Mouse (Mus musculus) spleen, postnatal 4 days (tissue): ENCODE measurements at regions not wholly inside any gene's neighbourhood (a gene's known extent, or its start where the extent isn't known, plus 50 kb on each side); places are given as distances from the start of the nearest gene placed in this dataset.

Experiments
- DNase-seq, 2 experiments: peaks; one replicate each; pipeline ENCODE4 v3.0.0; 2022; ENCODE audit warnings: low spot score in 2 of 2

DNA sequence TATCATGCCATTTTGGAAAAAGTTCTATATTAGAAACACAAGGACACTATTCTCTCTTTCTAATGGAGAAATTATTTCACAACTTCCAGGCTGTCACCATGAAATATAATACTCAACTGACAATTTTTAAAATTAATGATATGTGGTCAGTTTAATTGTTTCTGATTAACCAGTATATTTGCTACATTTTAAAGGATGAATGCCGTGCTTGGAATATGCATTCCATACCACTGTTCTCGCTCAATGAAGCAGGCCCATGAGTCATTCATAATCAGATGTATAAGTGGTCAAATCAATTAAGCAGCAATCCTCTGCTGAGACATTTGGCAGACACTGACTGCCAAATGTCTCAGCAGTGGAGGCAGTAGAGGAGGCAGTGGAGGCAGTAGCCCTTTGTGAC, 283.4 kb upstream of the Gpc5 start:
- DNase-seq, result no peak

- no peak for DNase-seq
These were observed 271.3 kb upstream of the Gpc5 start for GRCm38 (mm10) chr14:114820677-114821076.

DNA sequence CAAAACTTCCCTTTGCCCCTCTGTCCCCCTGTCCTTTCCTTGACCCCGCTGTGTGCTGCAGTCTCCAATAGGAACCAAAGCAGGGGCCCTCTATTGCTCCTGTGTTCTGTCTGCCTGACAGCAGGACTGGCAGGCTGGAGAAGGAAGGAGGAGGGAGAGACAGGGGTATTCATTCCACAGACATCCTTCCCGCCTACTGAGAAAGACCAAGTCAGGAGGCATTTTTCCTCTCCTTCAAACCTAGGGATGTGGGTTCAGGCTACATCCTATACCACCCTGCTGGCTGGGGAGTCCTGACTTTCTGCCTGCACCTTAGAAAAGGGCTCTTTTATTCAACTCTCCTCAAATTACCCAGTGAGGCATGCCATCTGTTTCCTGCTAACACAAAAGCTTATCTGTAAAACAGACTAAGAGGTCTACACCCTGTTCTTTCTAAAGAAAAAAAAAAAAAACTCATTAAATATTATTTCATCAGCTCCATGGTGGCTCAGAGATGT, 270.9 kb upstream of the Gpc5 start:
- no peak for DNase-seq

- no peak for DNase-seq
These were observed 270.3 kb upstream of the Gpc5 start for GRCm38 (mm10) chr14:114821672-114822071.

- DNase-seq, result no peak
These were observed 265.2 kb upstream of the Gpc5 start for GRCm38 (mm10) chr14:114826662-114827321.

DNA sequence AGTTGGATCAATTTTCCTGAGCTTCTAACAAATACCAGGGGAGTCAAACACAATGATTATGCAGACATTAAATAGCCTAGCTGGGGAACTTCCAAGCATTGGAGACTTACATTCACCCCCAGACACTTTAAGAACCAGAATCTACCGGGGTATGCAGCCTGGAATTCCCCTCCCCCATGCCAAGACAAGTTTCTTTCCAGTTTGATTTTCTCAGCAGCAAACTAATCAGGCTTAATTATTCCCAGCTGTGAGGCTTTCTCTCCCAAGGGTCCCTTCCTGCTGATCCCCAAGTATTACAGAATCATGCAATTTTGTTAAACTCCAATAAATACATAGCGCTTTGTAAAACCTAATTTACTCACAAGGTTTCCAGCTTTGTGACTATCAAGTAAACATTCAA, 262.7 kb upstream of the Gpc5 start:
- DNase-seq, result no peak

DNA sequence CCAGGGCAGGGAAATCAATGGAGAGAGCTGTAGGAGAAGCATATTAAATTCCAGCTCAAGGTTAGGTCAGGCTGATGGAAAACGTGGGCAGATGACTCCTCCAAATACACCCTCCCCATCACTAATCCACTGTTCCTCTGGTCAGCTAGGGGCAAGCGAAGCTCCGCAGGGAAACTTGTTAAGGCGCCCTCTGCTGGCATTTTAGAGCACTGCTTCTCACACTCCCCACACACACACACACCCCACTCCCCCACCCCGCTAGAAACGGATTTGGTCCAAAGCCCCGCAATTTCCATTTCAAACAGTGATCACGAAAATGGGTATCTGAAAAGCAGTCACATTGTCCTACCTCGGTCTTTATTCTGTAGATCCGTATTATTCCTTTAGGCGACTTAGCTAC, 259.0 kb upstream of the Gpc5 start:
- no peak for DNase-seq

DNA sequence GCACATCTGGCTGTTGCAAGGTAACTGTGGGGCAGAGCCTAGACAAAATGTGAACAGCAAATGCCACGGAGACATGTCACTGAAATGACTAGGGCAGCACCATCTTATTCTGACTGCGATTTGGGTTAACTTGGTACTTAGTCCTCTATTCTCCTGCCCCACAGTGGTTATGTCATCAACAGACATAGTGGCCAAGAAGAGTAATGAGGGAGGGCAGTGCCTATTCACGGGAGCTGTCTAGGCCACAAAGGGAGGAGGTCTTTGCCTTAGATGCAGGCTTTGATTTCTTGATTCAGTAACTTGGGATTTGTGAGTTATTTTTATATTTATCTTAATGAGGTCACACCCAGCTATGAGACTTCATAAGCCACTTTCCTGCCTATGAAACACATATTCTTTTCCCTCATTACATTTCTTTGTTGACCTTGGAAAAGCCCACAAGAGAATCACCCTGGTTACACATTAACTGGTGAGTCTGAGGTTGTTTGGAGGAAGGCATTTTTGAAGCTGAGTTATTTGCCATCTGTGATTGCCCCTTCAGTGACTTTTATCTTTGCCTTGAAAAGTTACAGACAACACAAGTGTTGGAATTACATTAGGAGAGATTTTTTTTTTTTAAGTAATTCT, 255.2 kb upstream of the Gpc5 start:
- DNase-seq, result no peak

DNA sequence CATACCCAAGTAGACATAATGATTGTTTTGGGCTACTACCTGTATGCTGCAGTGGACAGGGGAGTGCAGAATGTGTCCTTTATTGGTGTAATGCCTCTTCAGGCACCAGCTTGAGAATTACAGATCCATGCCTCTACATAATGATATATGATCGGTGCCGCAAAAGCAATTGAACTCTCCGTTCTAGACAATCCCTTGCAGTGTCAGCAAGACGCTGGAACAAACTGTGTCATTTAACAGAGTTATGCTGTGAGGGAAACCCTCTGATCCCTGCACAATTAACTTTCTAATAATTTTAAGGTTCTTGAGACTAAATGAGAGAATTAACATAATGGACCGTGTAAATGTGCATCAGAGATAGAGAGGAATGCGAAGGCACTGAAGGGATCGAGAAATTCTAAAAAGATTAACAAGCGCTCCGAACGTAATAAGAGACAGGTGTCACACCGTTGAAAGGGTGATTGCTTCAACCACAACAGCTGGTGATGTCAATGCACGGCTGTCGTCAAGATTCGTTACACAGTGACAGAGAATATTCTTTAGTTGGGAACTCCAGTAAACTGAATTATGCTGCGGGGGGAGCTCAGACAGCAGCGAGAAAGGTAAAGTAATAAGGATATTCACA, 254.3 kb upstream of the Gpc5 start:
- no peak for DNase-seq

DNA sequence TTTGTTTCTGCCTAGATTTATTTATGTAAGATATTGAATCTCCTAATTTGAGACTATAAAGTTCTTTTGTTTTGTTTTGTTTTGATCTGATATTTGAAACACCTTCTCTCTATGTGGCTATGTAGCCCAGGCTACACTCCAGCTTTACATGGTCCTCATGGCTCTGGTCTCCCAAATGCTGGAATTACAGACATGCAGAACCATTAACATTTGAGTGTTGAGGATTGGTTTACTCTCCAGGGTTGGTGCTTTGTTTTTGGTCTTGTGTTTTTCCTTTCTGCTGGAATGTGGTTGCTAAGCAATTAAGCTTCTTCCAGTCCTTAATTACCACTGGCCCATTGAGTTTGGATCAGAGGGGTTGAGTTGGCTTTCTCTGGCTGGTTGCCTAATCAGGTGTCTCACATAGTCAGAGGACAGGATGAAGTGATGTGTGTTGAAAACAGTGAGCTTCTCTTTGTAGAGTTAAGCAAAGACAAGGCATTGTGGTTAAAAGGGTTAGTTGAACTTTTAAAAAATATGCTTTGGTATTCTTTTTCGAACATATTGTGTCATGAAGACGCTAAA, 252.6 kb upstream of the Gpc5 start:
- no peak for DNase-seq

GRCm38 (mm10) chr14:114840766-114841165, 251.2 kb upstream of the Gpc5 start:
- no peak for DNase-seq

DNA sequence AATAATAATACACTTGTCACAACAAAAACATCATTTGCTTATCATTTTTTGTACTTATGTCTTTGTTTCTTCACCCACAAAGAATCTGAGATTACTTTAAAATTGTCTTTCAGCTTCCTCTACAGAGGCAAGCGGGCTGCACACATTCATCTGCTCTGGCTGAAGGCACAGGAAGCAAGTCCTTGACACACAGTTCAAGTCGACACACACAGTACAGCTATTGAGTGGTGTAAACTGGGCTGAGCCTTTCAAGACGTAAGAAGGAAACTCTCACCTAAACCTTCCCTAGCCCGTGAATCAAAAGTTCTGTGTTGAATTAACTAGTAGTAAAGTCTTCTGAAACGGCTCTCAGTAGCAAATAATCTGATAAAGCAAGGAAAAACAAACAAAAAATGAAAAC, 250.5 kb upstream of the Gpc5 start:
- no peak for DNase-seq

DNA sequence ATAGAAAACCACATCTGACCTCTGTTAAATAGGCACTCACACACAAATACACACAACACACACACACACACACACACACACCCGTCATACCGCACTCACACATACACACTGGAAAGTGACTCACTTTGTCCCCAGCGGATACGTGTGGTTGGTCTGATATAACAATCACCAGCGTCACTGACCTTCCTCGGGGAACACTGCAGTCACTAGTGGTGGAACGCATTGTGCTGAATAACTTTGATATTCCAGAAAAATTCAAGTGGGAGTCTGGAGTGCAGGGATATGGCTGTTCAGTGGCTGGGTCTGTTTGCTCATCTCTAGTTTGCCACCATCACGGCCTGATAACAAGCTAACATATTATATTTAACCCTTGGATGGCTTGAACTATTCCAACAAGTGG, 249.7 kb upstream of the Gpc5 start:
- no peak for DNase-seq

DNA sequence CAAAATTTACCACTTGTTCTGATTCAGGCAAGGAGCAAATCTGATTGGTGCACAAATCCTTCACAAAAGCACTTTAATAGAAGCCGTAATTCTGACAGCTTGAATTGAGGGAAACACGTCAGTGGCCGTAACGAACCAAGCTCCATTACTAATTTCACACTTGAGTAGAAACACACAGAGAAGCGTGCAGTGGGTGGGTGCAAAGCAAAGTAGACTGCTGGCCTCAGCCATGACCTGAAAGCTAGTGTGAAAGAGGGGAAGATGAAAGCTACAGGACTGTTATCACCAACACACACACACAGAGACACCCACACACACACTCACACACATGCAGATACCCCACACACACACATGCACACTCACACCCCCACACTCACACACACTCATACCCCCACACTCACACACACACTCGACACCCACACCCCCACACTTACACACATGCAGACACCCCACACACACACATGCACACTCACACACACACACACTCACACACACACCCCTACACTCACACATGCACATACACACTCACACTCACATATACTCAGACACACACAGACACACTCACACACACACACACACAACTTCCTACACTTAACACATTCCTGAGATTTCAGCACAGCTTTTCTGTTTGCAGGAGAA, 248.8 kb upstream of the Gpc5 start:
- no peak for DNase-seq

DNA sequence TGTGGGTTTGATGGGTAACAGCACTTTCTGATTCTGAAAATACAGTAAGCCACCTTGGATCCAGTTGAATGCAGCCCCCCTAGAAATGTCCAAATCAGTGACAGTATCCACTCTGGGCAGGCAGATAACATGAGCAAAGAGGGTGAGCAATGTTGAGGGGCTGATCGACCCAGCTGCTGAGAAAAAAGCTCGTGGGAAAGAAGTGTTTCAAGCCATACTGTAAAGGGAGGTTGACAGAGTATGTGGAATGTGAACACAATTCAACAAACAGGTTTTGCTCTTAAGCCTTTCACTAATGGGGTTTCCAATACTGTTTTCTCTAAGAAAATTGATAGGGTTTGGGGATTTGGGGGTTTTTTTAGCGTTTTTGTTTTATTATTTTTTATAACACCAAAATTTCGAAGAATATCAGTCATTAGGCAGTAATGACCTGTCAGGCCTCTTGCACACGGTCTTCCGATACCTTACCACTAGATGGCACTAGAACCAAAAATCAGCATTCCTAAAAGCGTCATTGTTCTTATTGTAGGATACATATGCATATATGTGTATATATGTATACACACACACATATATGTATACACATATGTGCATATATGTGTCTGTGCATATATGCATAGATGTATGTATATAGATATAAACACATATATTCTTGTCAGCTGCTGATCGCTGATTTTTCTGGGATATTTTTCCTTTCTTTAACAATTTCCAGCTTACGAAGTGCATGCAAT, 237.5 kb upstream of the Gpc5 start:
- DNase-seq, result no peak

DNA sequence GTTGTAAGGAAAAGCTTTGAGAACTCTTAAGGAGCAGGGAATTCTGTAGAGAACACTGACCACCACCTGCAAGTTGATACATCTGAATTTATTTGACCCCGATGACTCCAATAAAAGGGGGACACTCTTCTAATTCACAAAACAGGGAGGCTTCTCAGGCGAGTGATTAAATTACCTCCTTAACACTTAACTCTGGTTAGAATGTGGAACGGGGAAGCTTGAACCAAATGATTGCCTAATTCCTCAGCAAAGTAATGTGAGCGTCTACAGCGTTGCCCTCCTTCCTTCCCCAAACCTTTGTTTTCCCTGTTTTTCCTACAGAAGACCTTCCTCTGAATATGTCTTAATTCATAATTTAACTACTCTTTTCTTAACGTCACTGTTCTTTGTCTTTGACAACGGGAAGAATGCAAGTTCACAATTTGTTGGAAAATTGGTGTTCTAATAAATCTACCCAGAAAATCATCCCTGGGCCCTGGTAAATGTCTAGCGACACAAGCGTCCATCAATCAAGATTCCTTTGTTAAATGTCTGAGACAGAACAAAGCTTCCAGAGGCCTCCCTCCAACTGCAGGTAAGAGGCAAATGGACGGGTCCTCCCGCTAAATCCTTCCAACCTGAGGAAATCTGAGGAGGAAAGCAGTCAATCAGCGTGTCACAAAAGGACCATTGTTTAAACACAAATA, 236.8 kb upstream of the Gpc5 start:
- DNase-seq, result no peak

- DNase-seq, result no peak
These were observed 236.3 kb upstream of the Gpc5 start for GRCm38 (mm10) chr14:114855746-114856145.

DNA sequence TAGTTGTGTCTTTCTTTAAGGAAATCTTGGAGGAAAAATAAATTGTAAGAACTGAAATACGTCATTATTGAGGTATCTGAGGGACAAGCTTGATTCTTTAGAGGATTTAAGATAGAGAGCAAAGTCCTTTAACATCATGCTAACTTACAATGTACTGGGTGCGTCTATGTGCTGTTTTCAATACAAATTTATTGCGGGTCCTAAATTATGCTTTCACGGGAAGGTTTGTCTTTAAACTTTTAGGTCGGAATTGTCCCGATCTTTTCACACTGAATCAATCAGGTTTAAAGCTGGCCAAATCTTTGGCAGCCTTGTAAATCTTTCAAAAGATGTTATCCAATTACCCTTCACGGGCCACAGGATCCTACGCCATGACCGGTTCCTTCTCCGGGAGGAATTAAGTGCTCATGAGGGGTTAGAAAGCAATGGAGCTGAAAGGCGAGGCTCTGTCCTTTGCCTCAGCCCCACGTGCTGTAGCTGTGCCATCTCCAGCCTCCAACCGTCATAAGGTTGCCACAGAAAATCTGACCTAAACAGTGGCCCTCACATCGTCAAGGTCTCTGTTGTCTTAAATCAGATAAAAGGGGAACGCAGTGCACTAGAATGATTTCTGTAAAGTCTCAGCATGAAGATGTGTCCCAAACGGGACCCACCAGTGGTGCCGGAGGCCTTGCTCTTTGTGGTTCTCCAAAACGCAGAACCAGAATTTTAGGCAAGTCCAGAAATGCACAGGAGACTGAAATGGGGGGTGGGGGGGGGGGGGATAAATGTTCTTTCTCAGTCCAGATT, 235.6 kb upstream of the Gpc5 start:
- no peak for DNase-seq

- DNase-seq, result no peak
These were observed 234.8 kb upstream of the Gpc5 start for GRCm38 (mm10) chr14:114857171-114857570.

DNA sequence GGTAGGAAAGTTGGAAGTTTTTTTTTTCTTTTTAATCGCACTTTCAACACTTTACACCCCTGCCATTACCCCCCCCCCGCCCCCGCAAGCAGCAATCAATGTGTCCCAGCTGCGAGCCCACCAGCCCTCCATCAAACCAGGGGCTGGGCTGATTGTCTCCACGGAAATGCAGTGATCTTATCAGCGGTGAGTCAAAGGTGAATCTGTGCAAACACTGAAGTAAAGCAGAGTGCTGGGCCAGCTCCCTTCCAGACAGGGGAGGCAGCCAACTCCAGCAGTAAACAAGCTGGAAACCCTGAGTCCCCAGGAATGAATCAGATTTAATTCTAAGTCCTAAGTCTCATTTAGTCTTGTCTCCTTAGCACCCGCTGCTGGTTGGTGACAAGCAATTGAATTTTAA, 234.3 kb upstream of the Gpc5 start:
- DNase-seq, result no peak
